ENCODE assay signal across 23 mouse cellular contexts in the genomic region with DNA sequence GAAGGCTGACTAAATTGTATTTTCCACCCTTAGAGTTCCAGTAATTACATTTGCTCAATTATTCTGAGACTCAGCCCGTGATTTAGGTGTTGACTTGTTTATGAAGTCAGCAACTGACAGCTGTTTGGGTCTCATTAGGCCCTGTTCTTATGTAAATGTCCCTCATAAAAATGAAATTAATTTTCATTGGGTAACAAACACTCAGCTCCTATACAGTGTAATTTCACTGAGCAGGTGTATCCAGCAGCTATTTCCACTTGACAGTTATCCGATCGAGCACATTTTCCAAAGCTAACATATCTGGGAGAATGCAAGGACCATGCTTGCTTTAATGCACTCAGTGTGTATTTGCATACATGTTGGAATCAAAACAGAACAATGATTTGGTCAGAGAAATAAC.
"Had no signal": no experiment of that assay in that cellular context is flagged by ENCODE, and none has a peak within 500 bp of the region (broad histone marks: within the 10 kb centered on the region; RNA-seq: fewer than 3 reads in every experiment).

No protein-coding gene starts in this region.

- H3K27me3 ChIP-seq: limb, embryonic 13.5 days; liver, embryonic 12.5 days; liver, embryonic 15.5 days; lung, embryonic 15.5 days; megakaryocyte, embryonic 14.5 days; stomach, embryonic 15.5 days had no signal

- ATAC-seq: intestine, postnatal 0 days; liver, embryonic 12.5 days; midbrain, embryonic 16.5 days had no signal

- H3K9me3 ChIP-seq: limb, embryonic 10.5 days; limb, embryonic 13.5 days; liver, embryonic 12.5 days; liver, embryonic 15.5 days; lung, embryonic 15.5 days; midbrain, embryonic 10.5 days; stomach, embryonic 15.5 days had no signal

- H3K4me1 ChIP-seq: limb, embryonic 10.5 days; limb, embryonic 13.5 days; liver, embryonic 12.5 days; liver, embryonic 15.5 days; lung, embryonic 15.5 days; megakaryocyte, embryonic 14.5 days; midbrain, embryonic 10.5 days; stomach, embryonic 15.5 days had no signal

- H3K4me3 ChIP-seq: layer of hippocampus, adult 2 months; limb, embryonic 10.5 days; limb, embryonic 13.5 days; liver, embryonic 12.5 days; liver, embryonic 15.5 days; lung, embryonic 15.5 days; megakaryocyte, embryonic 14.5 days; midbrain, embryonic 10.5 days; stomach, embryonic 15.5 days had no signal

- H3K36me3 ChIP-seq: limb, embryonic 10.5 days; limb, embryonic 13.5 days; liver, embryonic 15.5 days; lung, embryonic 15.5 days; midbrain, embryonic 10.5 days; stomach, embryonic 15.5 days had no signal

- H3K4me2 ChIP-seq: limb, embryonic 13.5 days; liver, embryonic 12.5 days; liver, embryonic 15.5 days; lung, embryonic 15.5 days; stomach, embryonic 15.5 days had no signal

- H3K9ac ChIP-seq: limb, embryonic 13.5 days; liver, embryonic 12.5 days; liver, embryonic 15.5 days; lung, embryonic 15.5 days; stomach, embryonic 15.5 days had no signal

- H3K27ac ChIP-seq: kidney, postnatal 0 days; layer of hippocampus, adult 2 months; limb, embryonic 10.5 days; limb, embryonic 13.5 days; liver, embryonic 12.5 days; liver, embryonic 15.5 days; lung, embryonic 15.5 days; midbrain, embryonic 10.5 days; stomach, embryonic 15.5 days had no signal

- DNase-seq: kidney, adult 2 months; kidney, postnatal 25 days; layer of hippocampus, adult 9-11 months; liver; lung, adult 18-20 months; lung, postnatal 10 days; lung, postnatal 36 days; retina, postnatal 1 day; right cerebral cortex, postnatal 25 days; spleen, adult 18-20 months; thymus, postnatal 25 days had no signal
